Mouse (Mus musculus): ENCODE data around the gene Rtbdn.

The Rtbdn gene

GRCm38 (mm10) chr8:84927513-84927912 lies 19.3 kb upstream of the Rtbdn start:
- no peak for DNase-seq

- no peak for DNase-seq
These were observed 18.1 kb upstream of the Rtbdn start for GRCm38 (mm10) chr8:84928456-84929306.

- no peak for DNase-seq
These were observed 16.2 kb upstream of the Rtbdn start for GRCm38 (mm10) chr8:84930582-84930981.

- no peak for DNase-seq
These were observed 12.8 kb upstream of the Rtbdn start for GRCm38 (mm10) chr8:84933767-84934559.

- no peak for DNase-seq
These were observed 11.9 kb upstream of the Rtbdn start for GRCm38 (mm10) chr8:84934860-84935259.

GRCm38 (mm10) chr8:84935489-84935888 lies 11.3 kb upstream of the Rtbdn start:
- no peak for DNase-seq

- DNase-seq: no peak
These were observed 10.5 kb upstream of the Rtbdn start for GRCm38 (mm10) chr8:84936041-84936961.

GRCm38 (mm10) chr8:84936962-84937546 lies 9.7 kb upstream of the Rtbdn start, which contains the start of gene Mast1:
TSS of gene Mast1 (minus strand) at chr8:84937359.
- no peak for DNase-seq

GRCm38 (mm10) chr8:84937620-84938485 lies 8.9 kb upstream of the Rtbdn start:
- DNase-seq: no peak

- DNase-seq: no peak
These were observed 3.1 kb upstream of the Rtbdn start for GRCm38 (mm10) chr8:84943699-84944098.

- no peak for DNase-seq
These were observed 2.2 kb upstream of the Rtbdn start for GRCm38 (mm10) chr8:84944478-84945160.

GRCm38 (mm10) chr8:84945235-84945632 lies 1.6 kb upstream of the Rtbdn start:
- DNase-seq: no peak

GRCm38 (mm10) chr8:84945633-84946527 lies 911 bp upstream of the Rtbdn start:
- no peak for DNase-seq

GRCm38 (mm10) chr8:84947241-84947545 lies 402 bp downstream of the Rtbdn start:
- DNase-seq: no peak

GRCm38 (mm10) chr8:84949753-84950152 lies 3.0 kb downstream of the Rtbdn start:
- DNase-seq: no peak

GRCm38 (mm10) chr8:84952612-84953255 lies 5.9 kb downstream of the Rtbdn start:
- no peak for DNase-seq

GRCm38 (mm10) chr8:84956768-84957167 lies 10.0 kb downstream of the Rtbdn start:
- DNase-seq: peak in 1 of 2 experiments; percentile 38

GRCm38 (mm10) chr8:84959811-84960210 lies 13.0 kb downstream of the Rtbdn start:
- DNase-seq: no peak

GRCm38 (mm10) chr8:84963952-84964351 lies 17.2 kb downstream of the Rtbdn start:
- DNase-seq: no peak
